Mouse (Mus musculus) G1E (cell line): ENCODE results near the gene Fut2.

ENCODE experiments used
- CTCF ChIP-seq: IDR thresholded peaks from 2 replicates; pipeline ENCODE4 v1.5.1; 2012; ENCODE audit warnings: low read depth, low read length, inconsistent platforms, mixed read lengths
- GATA1 ChIP-seq: IDR thresholded peaks from 2 replicates; pipeline ENCODE4 v1.6.1; 2012; ENCODE audit warnings: borderline replicate concordance, low read length, inconsistent platforms, mixed read lengths
- POLR2AphosphoS5 ChIP-seq: IDR thresholded peaks from 2 replicates; pipeline ENCODE4 v1.6.1; 2012; ENCODE audit warnings: low read depth, low read length, inconsistent platforms; ENCODE audit not compliant: insufficient replicate concordance
- TAL1 ChIP-seq: conservative IDR thresholded peaks from 2 replicates; pipeline ENCODE4 v1.6.1; 2012; ENCODE audit warnings: low read depth, low read length, inconsistent platforms, mixed read lengths

DNA sequence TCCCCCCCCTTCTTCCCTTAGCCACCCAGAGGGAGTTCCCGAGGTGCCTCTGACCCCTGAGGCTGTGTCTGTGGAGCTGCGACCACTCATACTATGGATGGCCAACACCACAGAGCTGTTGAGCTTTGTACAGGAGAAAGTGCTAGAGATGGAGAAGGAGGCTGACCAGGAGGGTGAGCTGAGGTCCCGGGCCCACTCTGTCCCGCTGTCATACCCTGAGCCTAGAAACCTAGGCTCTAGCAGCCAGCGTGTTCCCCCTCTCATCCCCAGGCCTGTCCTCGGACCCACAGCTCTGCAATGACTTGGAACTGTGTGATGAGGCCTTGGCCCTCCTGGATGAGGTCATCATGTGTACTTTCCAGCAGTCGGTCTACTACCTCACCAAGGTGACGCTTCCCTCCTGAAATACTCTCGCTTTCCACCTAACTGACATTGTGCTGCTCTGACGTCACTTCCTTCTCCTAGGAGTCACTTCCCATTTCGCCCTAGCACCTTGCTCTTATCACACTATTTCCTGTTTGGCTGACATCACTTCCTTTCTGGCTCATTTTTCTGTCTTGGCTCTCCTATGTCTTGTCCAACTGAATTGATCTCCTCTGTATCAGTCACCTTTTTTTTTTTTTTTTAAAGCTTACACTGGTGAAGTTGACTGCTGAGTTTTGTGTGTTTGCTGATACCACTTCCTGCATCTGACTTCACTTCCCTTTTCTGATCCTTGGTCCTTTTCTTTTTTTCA lies 31.1 kb downstream of the Fut2 start:
- TF ChIP-seq CTCF = no peak
- no peak for TF ChIP-seq TAL1
- no peak for TF ChIP-seq GATA1
- TF ChIP-seq POLR2AphosphoS5 = no peak
